ENCODE assay signal across 11 mouse cellular contexts in genomic region chr7:79534381-79534780, GRCm38 (mm10).
DNase-seq lines count a peak whose midpoint lies in the region; ATAC-seq lines count a peak whose summit lies in the region.
"Had no signal": no experiment of that assay in that cellular context is flagged by ENCODE, and none has a peak within 500 bp of the region (broad histone marks: within the 10 kb centered on the region; RNA-seq: fewer than 3 reads in every experiment).

No protein-coding gene starts in this region.

- H3K27me3 ChIP-seq in forebrain, embryonic 12.5 days: peaks cover 34% of the 10 kb centered on the region
- H3K27me3 ChIP-seq in hindbrain, embryonic 15.5 days: peaks cover 4% of the 10 kb centered on the region; the same call in 1 of the 2 replicates
- H3K27me3 ChIP-seq in heart, embryonic 10.5 days (ENCODE audit: insufficient read depth, poor library complexity, severe bottlenecking): peaks cover 100% of the 10 kb centered on the region
- peaks cover 99% of the 10 kb centered on the region for H3K27me3 ChIP-seq in kidney, embryonic 16.5 days (ENCODE audit: insufficient read depth, low read length)

- H3K36me3 ChIP-seq in forebrain, embryonic 12.5 days (replicated peaks): peaks cover 39% of the 10 kb centered on the region
- H3K36me3 ChIP-seq in hindbrain, embryonic 15.5 days: peaks cover 8% of the 10 kb centered on the region
- no peaks in the 10 kb centered on the region for H3K36me3 ChIP-seq in heart, embryonic 10.5 days
- no peaks in the 10 kb centered on the region for H3K36me3 ChIP-seq in kidney, embryonic 16.5 days (ENCODE audit: insufficient read depth, low read length)

- DNase-seq in brain, adult 2 months (ENCODE audit: low read depth, low spot score): peak; percentile 33
- peak; percentile 32 for DNase-seq in neural tube, embryonic 10.5 days (ENCODE audit: extremely low spot score, low spot score)
- DNase-seq in heart, embryonic 10.5 days (ENCODE audit: low spot score): no peak
- no peak for DNase-seq in right cerebral cortex, postnatal 14 days
- DNase-seq: adrenal gland, adult 8-10 months; kidney, adult 11 months; thymus, adult 18-20 months had no signal

- peak overlapping the region; percentile 87 for H3K9ac ChIP-seq in forebrain, embryonic 12.5 days
- no peak overlapping the region for H3K9ac ChIP-seq in hindbrain, embryonic 15.5 days
- H3K9ac ChIP-seq in kidney, embryonic 16.5 days (replicated peaks; ENCODE audit: low read length): no peak overlapping the region

- H3K4me3 ChIP-seq in forebrain, embryonic 12.5 days (replicated peaks): no peak overlapping the region; the same call in 1 of the 2 replicates
- H3K4me3 ChIP-seq in hindbrain, embryonic 15.5 days: no peak overlapping the region
- no peak overlapping the region for H3K4me3 ChIP-seq in heart, embryonic 10.5 days
- H3K4me3 ChIP-seq in kidney, embryonic 16.5 days (ENCODE audit: low read length): no peak overlapping the region

- peak overlapping the region; percentile 74 for H3K4me2 ChIP-seq in forebrain, embryonic 12.5 days
- peak overlapping the region; percentile 94 for H3K4me2 ChIP-seq in hindbrain, embryonic 15.5 days
- no peak overlapping the region for H3K4me2 ChIP-seq in kidney, embryonic 16.5 days (replicated peaks; ENCODE audit: low read depth, low read length)

- ATAC-seq in forebrain, embryonic 12.5 days (ENCODE audit: low FRiP score): no peak
- no peak for ATAC-seq in hindbrain, embryonic 15.5 days (ENCODE audit: low FRiP score, low read depth)
- ATAC-seq in kidney, embryonic 16.5 days (ENCODE audit: low FRiP score, low TSS enrichment): no peak
- ATAC-seq in frontal cortex, adult (ENCODE audit: low TSS enrichment): no peak

- H3K4me1 ChIP-seq in forebrain, embryonic 12.5 days: peaks cover 94% of the 10 kb centered on the region
- H3K4me1 ChIP-seq in hindbrain, embryonic 15.5 days (replicated peaks): peaks cover 65% of the 10 kb centered on the region
- peaks cover 16% of the 10 kb centered on the region for H3K4me1 ChIP-seq in heart, embryonic 10.5 days
- H3K4me1 ChIP-seq in kidney, embryonic 16.5 days (ENCODE audit: insufficient read depth, low read length): peaks cover 11% of the 10 kb centered on the region

- 8% methylated on average over 5 of the region's 5 CpGs for WGBS in forebrain, embryonic 12.5 days
- WGBS in hindbrain, embryonic 15.5 days: 7% methylated on average over 5 of the region's 5 CpGs
- 10% methylated on average over 5 of the region's 5 CpGs for WGBS in heart, embryonic 10.5 days
- WGBS in kidney, embryonic 16.5 days: 9% methylated on average over 5 of the region's 5 CpGs

- H3K27ac ChIP-seq in forebrain, embryonic 12.5 days: peak overlapping the region; percentile 100
- peak overlapping the region; percentile 94 for H3K27ac ChIP-seq in hindbrain, embryonic 15.5 days (replicated peaks)
- H3K27ac ChIP-seq in heart, embryonic 10.5 days: no peak overlapping the region
- no peak overlapping the region for H3K27ac ChIP-seq in kidney, embryonic 16.5 days (ENCODE audit: low read length)

- H3K9me3 ChIP-seq in forebrain, embryonic 12.5 days: no peaks in the 10 kb centered on the region
- no peaks in the 10 kb centered on the region for H3K9me3 ChIP-seq in hindbrain, embryonic 15.5 days
- H3K9me3 ChIP-seq in heart, embryonic 10.5 days: no peaks in the 10 kb centered on the region
- no peaks in the 10 kb centered on the region for H3K9me3 ChIP-seq in kidney, embryonic 16.5 days (ENCODE audit: low read length)

Comparison
In these comparisons a context has a peak if more than half of its experiments do, and no peak if none do; other contexts are left out.
1. DNase-seq: peak in brain, adult 2 months (single experiment) and neural tube, embryonic 10.5 days (single experiment); none in heart, embryonic 10.5 days (single experiment) and right cerebral cortex, postnatal 14 days (single experiment).
2. H3K27ac ChIP-seq: peak in forebrain, embryonic 12.5 days (single experiment) and hindbrain, embryonic 15.5 days (single experiment); none in heart, embryonic 10.5 days (single experiment) and kidney, embryonic 16.5 days (single experiment).